Mouse (Mus musculus): Measurements from ENCODE around the gene Plppr4. TPM values are rescaled to one million over a fixed set of nuclear protein-coding genes. Genes with fewer than 3 reads are reported as not detected.

Gene Plppr4
- polyA plus RNA-seq, 1 experiment from 2014 or later: 1.3 TPM

DNA sequence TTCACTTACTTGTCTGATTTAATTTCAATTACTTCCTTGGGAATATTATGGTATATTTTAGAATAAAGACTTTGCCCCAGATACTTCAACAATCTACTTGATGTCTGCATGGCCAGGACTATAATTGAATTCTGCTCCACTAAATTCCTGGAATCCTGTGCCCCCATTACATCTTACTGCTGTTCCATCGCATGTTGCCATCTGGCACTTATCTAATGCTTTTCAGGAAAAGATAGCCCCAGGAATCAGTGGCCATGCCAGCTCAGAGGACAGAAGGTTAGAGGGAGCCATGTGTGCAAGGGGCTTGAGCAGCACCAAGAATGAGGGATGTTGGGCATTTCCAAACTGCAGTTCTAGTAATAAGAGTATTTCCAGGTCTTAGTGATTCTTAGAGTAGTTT is 14.3 kb downstream of the Plppr4 start:
- ATAC-seq (ENCODE audit: low FRiP score) (no peak), DNase-seq (ENCODE audit: low spot score) (no peak)
- no peak overlapping the region for H3K4me3 ChIP-seq (ENCODE audit: low read depth, low read length)
- no peaks in the 10 kb centered on the region for H3K36me3 ChIP-seq (ENCODE audit: control insufficient read depth, insufficient read depth, low read length)
- H3K27me3 ChIP-seq (ENCODE audit: control insufficient read depth, insufficient read depth, low read length): no peaks in the 10 kb centered on the region
- 88% methylated on average over 1 of the region's 1 CpGs for WGBS
- H3K9me3 ChIP-seq (ENCODE audit: control insufficient read depth, low read length): no peaks in the 10 kb centered on the region
- H3K27ac ChIP-seq (ENCODE audit: low read depth, low read length): no peak overlapping the region
- H3K4me1 ChIP-seq (replicated peaks; ENCODE audit: control insufficient read depth, insufficient read depth, low read length): no peaks in the 10 kb centered on the region
- no peak overlapping the region for H3K4me2 ChIP-seq (replicated peaks; ENCODE audit: low read depth, low read length)
- no peak overlapping the region for H3K9ac ChIP-seq (ENCODE audit: low read depth, low read length)

DNA sequence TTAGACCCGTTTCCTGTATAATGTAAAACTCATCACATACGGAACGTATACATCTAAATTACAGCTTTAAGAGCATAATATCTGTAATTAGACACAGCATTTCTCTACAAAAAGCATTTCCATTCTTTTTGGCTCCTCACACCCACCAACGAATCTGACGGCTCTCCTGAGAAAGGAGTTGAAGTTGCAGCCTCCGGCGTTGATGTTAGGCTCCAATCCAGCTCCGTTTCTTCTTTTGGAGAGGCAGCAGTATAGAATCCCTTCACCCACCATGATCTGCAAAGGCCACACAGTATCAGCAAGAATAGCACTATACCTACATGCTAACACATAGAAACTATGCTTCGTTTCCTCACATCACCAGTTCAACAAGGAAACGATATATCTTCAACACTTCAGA is 29.2 kb downstream of the Plppr4 start:
- Histone ChIP-seq H3K27me3 (ENCODE audit: control insufficient read depth, insufficient read depth, low read length) (no peaks in the 10 kb centered on the region), H3K4me3 (ENCODE audit: low read depth, low read length) (no peak overlapping the region), H3K9me3 (ENCODE audit: control insufficient read depth, low read length) (no peaks in the 10 kb centered on the region), H3K4me2 (replicated peaks; ENCODE audit: low read depth, low read length) (no peak overlapping the region), H3K27ac (ENCODE audit: low read depth, low read length) (no peak overlapping the region), H3K9ac (ENCODE audit: low read depth, low read length) (no peak overlapping the region), H3K36me3 (ENCODE audit: control insufficient read depth, insufficient read depth, low read length) (no peaks in the 10 kb centered on the region), H3K4me1 (replicated peaks; ENCODE audit: control insufficient read depth, insufficient read depth, low read length) (no peaks in the 10 kb centered on the region)
- 89% methylated on average over 10 of the region's 10 CpGs for WGBS
- DNase-seq (ENCODE audit: low spot score): no peak
- ATAC-seq (ENCODE audit: low FRiP score): no peak

DNA sequence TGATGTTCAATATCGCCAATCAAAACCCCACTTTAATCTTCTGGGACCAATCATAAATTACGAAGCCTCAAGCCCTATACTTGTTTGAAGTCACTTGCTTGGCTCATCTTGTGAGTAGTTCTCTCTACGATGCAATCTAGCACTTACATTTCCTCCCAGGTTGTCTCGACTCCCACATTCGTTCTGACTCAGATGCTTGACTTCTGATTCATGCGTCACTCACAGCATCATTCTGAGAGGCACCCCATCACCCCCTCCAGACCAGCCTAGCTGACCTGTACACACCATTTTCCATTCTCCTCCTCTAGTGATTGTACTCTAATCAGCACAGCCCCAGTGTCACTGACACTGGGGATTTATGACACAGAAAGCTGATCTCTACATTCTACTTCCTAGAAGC is 31.2 kb downstream of the Plppr4 start:
- ATAC-seq (ENCODE audit: low FRiP score) (no peak), DNase-seq (ENCODE audit: low spot score) (no peak)
- Histone ChIP-seq H3K27ac (ENCODE audit: low read depth, low read length) (no peak overlapping the region), H3K4me3 (ENCODE audit: low read depth, low read length) (no peak overlapping the region), H3K36me3 (ENCODE audit: control insufficient read depth, insufficient read depth, low read length) (no peaks in the 10 kb centered on the region), H3K4me2 (replicated peaks; ENCODE audit: low read depth, low read length) (no peak overlapping the region), H3K27me3 (ENCODE audit: control insufficient read depth, insufficient read depth, low read length) (no peaks in the 10 kb centered on the region), H3K4me1 (replicated peaks; ENCODE audit: control insufficient read depth, insufficient read depth, low read length) (no peaks in the 10 kb centered on the region), H3K9me3 (ENCODE audit: control insufficient read depth, low read length) (no peaks in the 10 kb centered on the region), H3K9ac (ENCODE audit: low read depth, low read length) (no peak overlapping the region)
- WGBS: 90% methylated on average over 6 of the region's 6 CpGs

DNA sequence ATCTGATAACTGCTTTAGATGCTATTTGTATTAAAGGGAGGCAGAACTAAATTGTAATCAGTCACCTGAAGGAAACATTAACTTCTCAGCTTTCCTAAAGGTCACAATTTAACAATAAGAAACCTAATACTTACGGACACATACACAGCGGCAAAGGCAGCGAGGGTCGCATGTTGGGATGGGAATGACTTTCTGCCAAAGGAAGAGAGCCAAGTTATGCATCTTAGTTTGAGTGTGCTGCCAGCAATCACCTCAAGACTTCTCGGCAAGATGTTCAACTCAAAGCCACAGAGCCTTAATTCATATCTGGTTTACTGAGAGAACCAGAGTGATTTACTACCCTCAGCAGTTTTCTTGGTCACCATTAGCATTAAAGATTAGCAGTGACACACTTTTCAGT is 34.1 kb downstream of the Plppr4 start:
- no peak for DNase-seq (ENCODE audit: low spot score)
- Histone ChIP-seq H3K4me1 (replicated peaks; ENCODE audit: control insufficient read depth, insufficient read depth, low read length) (no peaks in the 10 kb centered on the region), H3K4me2 (replicated peaks; ENCODE audit: low read depth, low read length) (no peak overlapping the region), H3K9me3 (ENCODE audit: control insufficient read depth, low read length) (no peaks in the 10 kb centered on the region), H3K36me3 (ENCODE audit: control insufficient read depth, insufficient read depth, low read length) (no peaks in the 10 kb centered on the region), H3K27me3 (ENCODE audit: control insufficient read depth, insufficient read depth, low read length) (no peaks in the 10 kb centered on the region), H3K4me3 (ENCODE audit: low read depth, low read length) (no peak overlapping the region), H3K27ac (ENCODE audit: low read depth, low read length) (no peak overlapping the region), H3K9ac (ENCODE audit: low read depth, low read length) (no peak overlapping the region)
- ATAC-seq (ENCODE audit: low FRiP score): no peak
- 84% methylated on average over 5 of the region's 5 CpGs for WGBS

DNA sequence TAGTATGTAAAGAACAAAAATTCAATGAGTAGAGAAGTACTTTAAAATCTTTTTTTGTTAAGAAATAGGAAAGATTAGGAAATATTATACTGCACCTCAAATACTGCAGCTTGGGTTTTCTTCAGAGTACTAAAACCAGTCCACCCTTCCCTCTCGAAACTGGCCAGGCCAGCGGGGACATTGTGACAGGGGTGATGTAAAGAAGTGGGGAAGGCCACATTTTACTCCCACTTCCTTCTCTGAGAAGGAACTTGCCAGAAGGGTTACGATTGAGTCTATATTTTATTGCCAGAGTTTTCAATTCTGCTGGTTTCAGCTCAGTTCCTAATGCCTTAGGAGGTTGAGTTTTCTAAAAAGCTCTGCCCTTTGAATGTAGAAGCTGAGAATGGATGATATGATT is 41.0 kb downstream of the Plppr4 start:
- Histone ChIP-seq H3K27me3 (ENCODE audit: control insufficient read depth, insufficient read depth, low read length) (no peaks in the 10 kb centered on the region), H3K36me3 (ENCODE audit: control insufficient read depth, insufficient read depth, low read length) (no peaks in the 10 kb centered on the region), H3K4me3 (ENCODE audit: low read depth, low read length) (no peak overlapping the region), H3K4me2 (replicated peaks; ENCODE audit: low read depth, low read length) (no peak overlapping the region), H3K9me3 (ENCODE audit: control insufficient read depth, low read length) (no peaks in the 10 kb centered on the region), H3K4me1 (replicated peaks; ENCODE audit: control insufficient read depth, insufficient read depth, low read length) (no peaks in the 10 kb centered on the region), H3K27ac (ENCODE audit: low read depth, low read length) (no peak overlapping the region), H3K9ac (ENCODE audit: low read depth, low read length) (no peak overlapping the region)
- WGBS: 94% methylated on average over 3 of the region's 3 CpGs
- ATAC-seq (ENCODE audit: low FRiP score) (no peak), DNase-seq (ENCODE audit: low spot score) (no peak)

DNA sequence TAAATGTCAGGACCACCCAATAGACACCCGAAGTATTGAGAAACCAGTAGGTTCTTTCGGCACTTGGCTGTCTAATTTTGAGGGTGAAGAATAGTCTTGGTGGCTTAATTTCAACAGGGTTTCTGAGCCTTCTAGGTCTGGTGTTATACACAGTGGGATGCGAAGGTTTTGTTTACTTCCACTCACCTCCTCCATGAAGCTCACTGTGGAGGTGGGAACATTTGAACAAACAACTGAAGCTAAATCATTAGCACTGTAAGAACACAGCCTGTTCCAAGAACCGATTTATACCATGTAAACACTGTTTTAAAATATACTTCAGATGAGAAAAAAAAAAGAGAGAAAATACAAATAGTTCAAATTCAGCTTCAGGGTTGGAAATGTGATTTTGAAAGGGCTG is 47.3 kb downstream of the Plppr4 start:
- Histone ChIP-seq H3K9ac (ENCODE audit: low read depth, low read length) (no peak overlapping the region), H3K4me1 (replicated peaks; ENCODE audit: control insufficient read depth, insufficient read depth, low read length) (no peaks in the 10 kb centered on the region), H3K4me2 (replicated peaks; ENCODE audit: low read depth, low read length) (no peak overlapping the region), H3K4me3 (ENCODE audit: low read depth, low read length) (no peak overlapping the region), H3K36me3 (ENCODE audit: control insufficient read depth, insufficient read depth, low read length) (no peaks in the 10 kb centered on the region), H3K27ac (ENCODE audit: low read depth, low read length) (no peak overlapping the region), H3K27me3 (ENCODE audit: control insufficient read depth, insufficient read depth, low read length) (no peaks in the 10 kb centered on the region), H3K9me3 (ENCODE audit: control insufficient read depth, low read length) (no peaks in the 10 kb centered on the region)
- no peak for DNase-seq (ENCODE audit: low spot score)
- ATAC-seq (ENCODE audit: low FRiP score): no peak
- WGBS: 89% methylated on average over 4 of the region's 4 CpGs

DNA sequence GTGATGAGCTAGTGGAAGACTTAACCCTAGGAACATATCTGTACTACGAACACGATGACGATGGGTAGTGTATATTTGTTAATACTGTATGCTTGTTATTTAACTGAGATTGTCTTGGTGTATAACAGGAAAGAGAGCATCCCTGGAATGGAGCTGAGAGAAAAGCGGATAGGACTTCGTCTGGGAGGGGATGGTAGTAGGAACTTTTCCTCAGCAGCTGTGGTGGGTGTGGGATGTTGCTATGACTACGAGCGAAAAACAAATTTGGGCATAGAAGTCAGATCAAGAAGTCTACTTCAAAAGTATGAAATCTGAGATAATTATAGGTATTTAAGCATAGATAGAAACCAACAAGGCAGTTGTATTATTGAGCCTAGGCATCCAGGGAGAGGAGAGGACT is 48.6 kb downstream of the Plppr4 start:
- Histone ChIP-seq H3K27ac (ENCODE audit: low read depth, low read length) (no peak overlapping the region), H3K9ac (ENCODE audit: low read depth, low read length) (no peak overlapping the region), H3K9me3 (ENCODE audit: control insufficient read depth, low read length) (no peaks in the 10 kb centered on the region), H3K27me3 (ENCODE audit: control insufficient read depth, insufficient read depth, low read length) (no peaks in the 10 kb centered on the region), H3K4me2 (replicated peaks; ENCODE audit: low read depth, low read length) (no peak overlapping the region), H3K36me3 (ENCODE audit: control insufficient read depth, insufficient read depth, low read length) (no peaks in the 10 kb centered on the region), H3K4me3 (ENCODE audit: low read depth, low read length) (no peak overlapping the region), H3K4me1 (replicated peaks; ENCODE audit: control insufficient read depth, insufficient read depth, low read length) (no peaks in the 10 kb centered on the region)
- ATAC-seq (ENCODE audit: low FRiP score) (no peak), DNase-seq (ENCODE audit: low spot score) (no peak)
- 94% methylated on average over 7 of the region's 7 CpGs for WGBS

DNA sequence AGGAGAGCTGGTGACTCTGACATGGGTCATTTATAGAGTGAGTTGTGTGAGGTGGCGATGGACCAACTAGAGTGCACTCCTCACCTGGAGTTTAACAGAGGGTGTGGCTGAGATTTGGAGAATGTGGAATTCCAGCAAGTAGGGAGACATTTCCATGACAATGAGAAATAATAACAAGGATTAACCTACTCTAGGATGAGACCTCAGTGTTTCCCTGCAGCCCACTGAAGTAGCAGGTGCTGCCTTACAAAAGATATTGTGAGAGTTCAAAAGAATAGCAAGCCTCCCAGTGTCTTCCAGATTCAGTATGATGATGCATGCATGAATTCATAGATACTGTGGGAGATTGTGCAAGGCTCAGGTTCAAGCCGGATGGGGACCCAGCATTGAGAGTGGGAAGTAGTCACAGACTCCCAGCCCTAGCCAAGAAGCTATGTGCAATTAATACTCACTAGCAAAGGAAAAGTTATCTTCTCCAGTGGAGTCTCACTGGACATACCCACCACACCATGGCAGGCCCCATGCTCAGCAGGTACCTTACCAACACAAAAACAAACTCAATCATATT is 49.8 kb downstream of the Plppr4 start:
- H3K4me2 ChIP-seq (replicated peaks; ENCODE audit: low read depth, low read length): no peak overlapping the region
- no peaks in the 10 kb centered on the region for H3K36me3 ChIP-seq (ENCODE audit: control insufficient read depth, insufficient read depth, low read length)
- no peak overlapping the region for H3K27ac ChIP-seq (ENCODE audit: low read depth, low read length)
- 86% methylated on average over 2 of the region's 2 CpGs for WGBS
- DNase-seq (ENCODE audit: low spot score): no peak
- no peaks in the 10 kb centered on the region for H3K9me3 ChIP-seq (ENCODE audit: control insufficient read depth, low read length)
- H3K4me3 ChIP-seq (ENCODE audit: low read depth, low read length): no peak overlapping the region
- H3K27me3 ChIP-seq (ENCODE audit: control insufficient read depth, insufficient read depth, low read length): no peaks in the 10 kb centered on the region
- H3K9ac ChIP-seq (ENCODE audit: low read depth, low read length): no peak overlapping the region
- no peaks in the 10 kb centered on the region for H3K4me1 ChIP-seq (replicated peaks; ENCODE audit: control insufficient read depth, insufficient read depth, low read length)
- ATAC-seq (ENCODE audit: low FRiP score): no peak

DNA sequence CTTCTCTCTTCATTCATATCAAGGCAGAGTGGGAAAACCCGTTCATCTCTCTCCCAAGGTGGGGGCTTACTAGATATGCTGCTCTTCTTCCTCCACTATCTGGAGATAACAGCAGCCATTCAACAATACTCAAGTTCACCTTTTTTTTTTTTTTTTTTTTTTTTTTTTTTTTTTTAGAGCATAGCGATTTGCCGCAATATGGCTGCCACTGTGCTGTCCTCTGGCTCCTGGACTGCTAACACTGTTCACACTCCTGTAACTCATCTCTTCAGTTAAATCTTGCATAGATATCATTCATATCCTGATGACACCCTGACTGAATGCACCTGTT is 51.1 kb downstream of the Plppr4 start:
- Histone ChIP-seq H3K4me1 (replicated peaks; ENCODE audit: control insufficient read depth, insufficient read depth, low read length) (no peaks in the 10 kb centered on the region), H3K9me3 (ENCODE audit: control insufficient read depth, low read length) (no peaks in the 10 kb centered on the region), H3K4me2 (replicated peaks; ENCODE audit: low read depth, low read length) (no peak overlapping the region), H3K36me3 (ENCODE audit: control insufficient read depth, insufficient read depth, low read length) (no peaks in the 10 kb centered on the region), H3K9ac (ENCODE audit: low read depth, low read length) (no peak overlapping the region), H3K4me3 (ENCODE audit: low read depth, low read length) (no peak overlapping the region), H3K27me3 (ENCODE audit: control insufficient read depth, insufficient read depth, low read length) (no peaks in the 10 kb centered on the region), H3K27ac (ENCODE audit: low read depth, low read length) (no peak overlapping the region)
- 93% methylated on average over 3 of the region's 3 CpGs for WGBS
- ATAC-seq (ENCODE audit: low FRiP score) (no peak), DNase-seq (ENCODE audit: low spot score) (no peak)
